Mouse (Mus musculus): ENCODE measurements at regions not wholly inside any gene's neighbourhood (a gene's known extent, or its start where the extent isn't known, plus 50 kb on each side); places are given as distances from the start of the nearest gene placed in this dataset. TPM values are rescaled to one million over a fixed set of nuclear protein-coding genes. Genes with fewer than 3 reads are reported as not detected.

Small RNA genes lying in the stretch of these regions (microRNA-seq; reads per million reads assigned to microRNA genes)
- gene Gm23292 = not detected
